Mouse (Mus musculus) ES-Bruce4 (cell line): ENCODE data around the gene Acy3.

ENCODE experiments used
- EP300 ChIP-seq: IDR thresholded peaks from 2 replicates; pipeline ENCODE4 v1.6.1; 2011; ENCODE audit warnings: low read depth, low read length; ENCODE audit not compliant: insufficient read depth
- POLR2A ChIP-seq: IDR thresholded peaks from one replicate; pipeline ENCODE4 v1.8.1; 2011; ENCODE audit warnings: low read length; ENCODE audit not compliant: insufficient read depth

DNA sequence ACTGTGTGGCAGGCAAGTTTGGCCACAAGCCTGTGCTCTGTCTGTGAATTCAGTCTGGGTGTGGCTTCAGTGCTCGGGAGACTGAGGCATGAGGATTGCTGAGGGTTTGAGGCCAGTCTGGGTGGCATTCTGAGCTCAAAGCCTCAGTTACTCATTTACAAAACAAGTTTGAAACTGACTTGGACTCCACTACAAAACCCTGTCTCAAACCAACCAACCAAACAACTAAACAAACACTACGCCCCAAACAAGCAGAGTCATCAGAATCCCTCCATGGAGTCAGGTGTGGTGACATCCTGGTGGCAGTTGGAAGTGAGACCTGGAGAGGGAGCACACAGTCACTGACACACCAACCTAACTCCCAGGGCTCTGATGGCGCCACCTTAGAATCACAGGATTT, 36.0 kb upstream of the Acy3 start:
- no peak for TF ChIP-seq POLR2A
- no peak for TF ChIP-seq EP300
